ENCODE assay signal across 20 mouse cellular contexts in the genomic region with DNA sequence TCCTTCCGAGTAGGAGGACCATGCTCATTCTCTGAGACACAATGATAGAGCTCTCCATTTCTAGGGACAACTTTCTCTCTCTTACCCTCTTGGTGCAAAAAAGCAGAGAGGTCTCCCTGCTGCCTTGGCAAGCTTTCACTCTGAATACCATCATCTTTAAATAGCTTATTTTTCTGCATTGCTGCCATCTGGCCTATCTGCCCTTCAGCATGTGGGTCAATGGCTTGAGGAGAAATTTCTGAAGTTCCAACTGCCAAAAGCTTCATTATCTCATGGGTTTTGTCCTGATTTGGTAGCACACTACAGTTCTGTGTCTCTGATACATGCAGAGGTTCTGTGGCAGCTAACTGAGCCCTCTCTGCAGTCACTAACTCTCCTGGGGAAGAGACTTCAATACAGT.
A peak's percentile ranks its signal among the peaks of the same experiment; 100 is the strongest.
DNase-seq lines count a peak whose midpoint lies in the region; ATAC-seq lines count a peak whose summit lies in the region.
"Had no signal": no experiment of that assay in that cellular context is flagged by ENCODE, and none has a peak within 500 bp of the region (broad histone marks: within the 10 kb centered on the region; RNA-seq: fewer than 3 reads in every experiment).

No protein-coding gene starts in this region.

- H3K4me1 ChIP-seq in heart, embryonic 15.5 days (replicated peaks): no peaks in the 10 kb centered on the region
- H3K4me1 ChIP-seq in heart, embryonic 10.5 days: no peaks in the 10 kb centered on the region
- H3K4me1 ChIP-seq in intestine, embryonic 16.5 days (ENCODE audit: control insufficient read depth, insufficient read depth, low read length): no peaks in the 10 kb centered on the region
- H3K4me1 ChIP-seq: embryonic facial prominence, embryonic 13.5 days; forebrain, embryonic 12.5 days; hindbrain, embryonic 10.5 days; intestine, embryonic 15.5 days had no signal

- H3K4me2 ChIP-seq in heart, embryonic 15.5 days: no peak overlapping the region
- no peak overlapping the region for H3K4me2 ChIP-seq in intestine, embryonic 16.5 days (ENCODE audit: low read depth, low read length)
- H3K4me2 ChIP-seq: embryonic facial prominence, embryonic 13.5 days; forebrain, embryonic 12.5 days; hindbrain, embryonic 14.5 days; intestine, embryonic 15.5 days had no signal

- peaks cover 20% of the 10 kb centered on the region for H3K36me3 ChIP-seq in heart, embryonic 15.5 days
- peaks cover 33% of the 10 kb centered on the region for H3K36me3 ChIP-seq in heart, embryonic 10.5 days
- peaks cover 5% of the 10 kb centered on the region; the same call in 1 of the 2 replicates for H3K36me3 ChIP-seq in intestine, embryonic 16.5 days (ENCODE audit: control insufficient read depth, insufficient read depth, low read length)

- H3K4me3 ChIP-seq in heart, embryonic 15.5 days: no peak overlapping the region
- H3K4me3 ChIP-seq in heart, embryonic 10.5 days: no peak overlapping the region
- H3K4me3 ChIP-seq in intestine, embryonic 16.5 days (ENCODE audit: low read length): no peak overlapping the region
- H3K4me3 ChIP-seq: embryonic facial prominence, embryonic 13.5 days; forebrain, embryonic 12.5 days; hindbrain, embryonic 10.5 days; intestine, embryonic 15.5 days had no signal

- 80% methylated on average over 1 of the region's 1 CpGs for WGBS in heart, embryonic 15.5 days
- 77% methylated on average over 1 of the region's 1 CpGs for WGBS in heart, embryonic 10.5 days
- whole genome bisulfite sequencing in intestine, embryonic 16.5 days: 95% methylated on average over 1 of the region's 1 CpGs

- H3K27ac ChIP-seq in heart, embryonic 15.5 days: peak overlapping the region; percentile 6; the same call in 1 of the 2 replicates
- no peak overlapping the region for H3K27ac ChIP-seq in heart, embryonic 10.5 days
- H3K27ac ChIP-seq in intestine, embryonic 16.5 days (ENCODE audit: low read length): no peak overlapping the region
- H3K27ac ChIP-seq: embryonic facial prominence, embryonic 13.5 days; forebrain, embryonic 12.5 days; hindbrain, embryonic 10.5 days; hindbrain, embryonic 14.5 days; intestine, embryonic 15.5 days had no signal

- DNase-seq in cerebellum, adult 11-12 months: peak; percentile 35
- no peak for DNase-seq in cerebellum, postnatal 14 days
- DNase-seq in heart, embryonic 10.5 days (ENCODE audit: low spot score): no peak
- DNase-seq in A20 (ENCODE audit: low read depth, low spot score): peak; percentile 25
- DNase-seq in cerebellum, adult 9-10 months: peak; percentile 57
- DNase-seq in kidney, adult 8-10 months: no peak
- DNase-seq: adrenal gland, postnatal 14 days; gastrocnemius, postnatal 10 days; kidney, adult 2 months had no signal

- no peaks in the 10 kb centered on the region for H3K27me3 ChIP-seq in heart, embryonic 15.5 days
- H3K27me3 ChIP-seq in heart, embryonic 10.5 days (ENCODE audit: insufficient read depth, poor library complexity, severe bottlenecking): no peaks in the 10 kb centered on the region
- H3K27me3 ChIP-seq in intestine, embryonic 16.5 days (replicated peaks; ENCODE audit: control insufficient read depth, insufficient read depth, low read length): no peaks in the 10 kb centered on the region
- H3K27me3 ChIP-seq: CH12.LX; embryonic facial prominence, embryonic 13.5 days; forebrain, embryonic 12.5 days; intestine, embryonic 15.5 days; Patski had no signal

- ATAC-seq in heart, embryonic 15.5 days (replicated peaks; ENCODE audit: insufficient number of reproducible peaks, insufficient read depth, low FRiP score, low read depth): no peak
- no peak for ATAC-seq in intestine, embryonic 16.5 days
- ATAC-seq: activated CD4-positive, CD25-positive, alpha-beta regulatory T cell, adult 4 months; forebrain, embryonic 16.5 days; intestine, embryonic 15.5 days; Patski had no signal

- no peak overlapping the region for H3K9ac ChIP-seq in heart, embryonic 15.5 days
- no peak overlapping the region for H3K9ac ChIP-seq in intestine, embryonic 16.5 days (ENCODE audit: low read depth, low read length)
- H3K9ac ChIP-seq: embryonic facial prominence, embryonic 13.5 days; forebrain, embryonic 12.5 days; hindbrain, embryonic 14.5 days; intestine, embryonic 15.5 days had no signal

- H3K9me3 ChIP-seq in heart, embryonic 15.5 days (replicated peaks): no peaks in the 10 kb centered on the region
- no peaks in the 10 kb centered on the region for H3K9me3 ChIP-seq in heart, embryonic 10.5 days
- no peaks in the 10 kb centered on the region for H3K9me3 ChIP-seq in intestine, embryonic 16.5 days (ENCODE audit: control insufficient read depth, low read length)
- H3K9me3 ChIP-seq: embryonic facial prominence, embryonic 13.5 days; forebrain, embryonic 12.5 days; hindbrain, embryonic 10.5 days; intestine, embryonic 15.5 days had no signal

Comparison
In these comparisons a context has a peak if more than half of its experiments do, and no peak if none do; other contexts are left out.
1. DNase-seq: peak in cerebellum, adult 11-12 months (single experiment), A20 (single experiment) and cerebellum, adult 9-10 months (single experiment); none in cerebellum, postnatal 14 days (0 of 2), heart, embryonic 10.5 days (single experiment) and kidney, adult 8-10 months (0 of 2).